Mouse (Mus musculus) skeletal muscle tissue, adult 2 months (tissue): ENCODE data around the gene Iqgap2.
A peak's percentile ranks its signal among the peaks of the same experiment; 100 is the strongest.

Source experiments
- DNase-seq: peaks from one replicate; pipeline ENCODE4 v3.0.0-alpha.2; 2012; ENCODE audit warnings: low read depth, low spot score

The Iqgap2 gene

GRCm38 (mm10) chr13:95829431-95830171 lies 62.1 kb downstream of the Iqgap2 start:
- DNase-seq = no peak

GRCm38 (mm10) chr13:95828616-95829015 lies 63.1 kb downstream of the Iqgap2 start:
- DNase-seq = no peak

GRCm38 (mm10) chr13:95826178-95826577 lies 65.5 kb downstream of the Iqgap2 start:
- DNase-seq = no peak

- DNase-seq = no peak
These were observed 68.8 kb downstream of the Iqgap2 start for GRCm38 (mm10) chr13:95822918-95823317.

GRCm38 (mm10) chr13:95820071-95820470 lies 71.7 kb downstream of the Iqgap2 start:
- DNase-seq = no peak

- DNase-seq = no peak
These were observed 72.8 kb downstream of the Iqgap2 start for GRCm38 (mm10) chr13:95818941-95819340.

- DNase-seq = no peak
These were observed 78.1 kb downstream of the Iqgap2 start for GRCm38 (mm10) chr13:95813643-95814042.

- peak; percentile 51 for DNase-seq
These were observed 80.9 kb downstream of the Iqgap2 start for GRCm38 (mm10) chr13:95810796-95811195.

- no peak for DNase-seq
These were observed 84.5 kb downstream of the Iqgap2 start for GRCm38 (mm10) chr13:95807106-95807750.

GRCm38 (mm10) chr13:95805469-95806166 lies 86.1 kb downstream of the Iqgap2 start:
- peak; percentile 64 for DNase-seq

- no peak for DNase-seq
These were observed 87.6 kb downstream of the Iqgap2 start for GRCm38 (mm10) chr13:95804113-95804512.

- DNase-seq = no peak
These were observed 90.8 kb downstream of the Iqgap2 start for GRCm38 (mm10) chr13:95800925-95801324.

GRCm38 (mm10) chr13:95799322-95799721 lies 92.4 kb downstream of the Iqgap2 start:
- DNase-seq = no peak

GRCm38 (mm10) chr13:95798721-95799120 lies 93.0 kb downstream of the Iqgap2 start:
- DNase-seq = peak; percentile 26

- no peak for DNase-seq
These were observed 94.2 kb downstream of the Iqgap2 start for GRCm38 (mm10) chr13:95797530-95797929.

- DNase-seq = peak; percentile 33
These were observed 97.4 kb downstream of the Iqgap2 start for GRCm38 (mm10) chr13:95794346-95794745.

- DNase-seq = no peak
These were observed 100.8 kb downstream of the Iqgap2 start for GRCm38 (mm10) chr13:95790883-95791282.

- DNase-seq = no peak
These were observed 102.9 kb downstream of the Iqgap2 start for GRCm38 (mm10) chr13:95788631-95789376.

GRCm38 (mm10) chr13:95782969-95783332 lies 108.8 kb downstream of the Iqgap2 start:
- DNase-seq = no peak

GRCm38 (mm10) chr13:95782311-95782968 lies 109.3 kb downstream of the Iqgap2 start:
- no peak for DNase-seq

- DNase-seq = no peak
These were observed 111.7 kb downstream of the Iqgap2 start for GRCm38 (mm10) chr13:95780038-95780437.
